Mouse (Mus musculus) testis, postnatal 10 days (tissue): ENCODE results near the gene Irak2.

Source experiments
- DNase-seq: peaks from one replicate; pipeline ENCODE4 v3.0.0; 2021; ENCODE audit warnings: low spot score

Gene Irak2

GRCm38 (mm10) chr6:113642605-113643004 is 4.3 kb downstream of the Irak2 start:
- DNase-seq = no peak

GRCm38 (mm10) chr6:113643021-113643420 is 4.8 kb downstream of the Irak2 start:
- no peak for DNase-seq

GRCm38 (mm10) chr6:113643967-113644366 is 5.7 kb downstream of the Irak2 start:
- no peak for DNase-seq

- DNase-seq = no peak
Observed at GRCm38 (mm10) chr6:113644808-113645207, 6.5 kb downstream of the Irak2 start.

GRCm38 (mm10) chr6:113649346-113650196 is 11.3 kb downstream of the Irak2 start:
- no peak for DNase-seq

- DNase-seq = no peak
Observed at GRCm38 (mm10) chr6:113650197-113650640, 12.0 kb downstream of the Irak2 start.

- no peak for DNase-seq
Observed at GRCm38 (mm10) chr6:113651626-113652025, 13.4 kb downstream of the Irak2 start.

- no peak for DNase-seq
Observed at GRCm38 (mm10) chr6:113653551-113653950, 15.3 kb downstream of the Irak2 start.

- no peak for DNase-seq
Observed at GRCm38 (mm10) chr6:113654102-113654501, 15.8 kb downstream of the Irak2 start.

GRCm38 (mm10) chr6:113654753-113655397 is 16.6 kb downstream of the Irak2 start:
- no peak for DNase-seq

- no peak for DNase-seq
Observed at GRCm38 (mm10) chr6:113655475-113655874, 17.2 kb downstream of the Irak2 start.

- no peak for DNase-seq
Observed at GRCm38 (mm10) chr6:113656847-113657246, 18.6 kb downstream of the Irak2 start.

GRCm38 (mm10) chr6:113658226-113658625 is 20.0 kb downstream of the Irak2 start:
- DNase-seq = no peak

- no peak for DNase-seq
Observed at GRCm38 (mm10) chr6:113659648-113660491, 21.6 kb downstream of the Irak2 start.

GRCm38 (mm10) chr6:113660492-113661352 is 22.5 kb downstream of the Irak2 start:
- no peak for DNase-seq

- peak; percentile 72 for DNase-seq
Observed at GRCm38 (mm10) chr6:113661353-113662241, 23.3 kb downstream of the Irak2 start.

GRCm38 (mm10) chr6:113662964-113663700 is 24.9 kb downstream of the Irak2 start:
- no peak for DNase-seq

GRCm38 (mm10) chr6:113664305-113664704 is 26.0 kb downstream of the Irak2 start:
- no peak for DNase-seq

GRCm38 (mm10) chr6:113667611-113668122 is 29.4 kb downstream of the Irak2 start:
- DNase-seq = no peak
